Mouse (Mus musculus) macrophage (primary cell): ENCODE results near the gene Slc44a4. TPM values are rescaled to one million over a fixed set of nuclear protein-coding genes. Genes with fewer than 3 reads are reported as not detected.

ENCODE experiments used
- H3K27ac ChIP-seq: fragments of 350-480 bp; formaldehyde crosslinking; 2 replicates; pipeline ENCODE4 v1.9.0; 2021
- H3K36me3 ChIP-seq: fragments of 350-480 bp; formaldehyde crosslinking; 2 replicates; pipeline ENCODE4 v1.9.0; 2021; ENCODE audit errors: inconsistent target
- H3K4me3 ChIP-seq: fragments of 350-480 bp; formaldehyde crosslinking; 2 replicates; pipeline ENCODE4 v1.9.0; 2021; ENCODE audit errors: inconsistent target
- H3K79me2 ChIP-seq: fragments of 350-480 bp; formaldehyde crosslinking; 2 replicates; pipeline ENCODE4 v1.9.0; 2021; ENCODE audit errors: inconsistent target
- WGBS: methylation state at CpG from one replicate; pipeline ENCODE4 v1.1.7; 2026; ENCODE audit warnings: inconsistent platforms; ENCODE audit not compliant: missing documents; 5-methylcytosine and 5-hydroxymethylcytosine counted together
- polyA plus RNA-seq: library from polyadenylated mRNA; stranded (reverse); fragments of 250-400 nt; gene quantifications from 3 replicates; pipeline ENCODE4 v1.2.4, GENCODE M21; 2018; ENCODE audit warnings: inconsistent platforms
- total RNA-seq, 78 experiments: library from RNA; depleted of rRNA; stranded (reverse); fragments of 250-400 nt; gene quantifications; 1 replicate in 9 of 78; 2 replicates in 24 of 78; 3 replicates in 43 of 78; 4 replicates in 2 of 78; pipeline ENCODE4 v1.2.4; 2018; ENCODE audit warnings: inconsistent platforms in 56 of 78

Gene Slc44a4
- not detected for total RNA-seq (2018; cell fraction: chromatin; rRNA removed)
- not detected for total RNA-seq (2018; cell fraction: cytosol; rRNA removed)
- total RNA-seq (2018; cell fraction: nucleus; rRNA removed): not detected
- not detected in 3 replicates for polyA plus RNA-seq

GRCm38 (mm10) chr17:34913930-34914665 is at the start of gene Slc44a4:
TSS of gene Slc44a4 (plus strand) at chr17:34914466.
- no peaks in the 10 kb centered on the region for H3K79me2 ChIP-seq
- H3K36me3 ChIP-seq: peaks cover 39% of the 10 kb centered on the region
- H3K4me3 ChIP-seq: no peak within 1 kb of the TSS
- WGBS: 71% methylated on average over 18 of the region's 18 CpGs
- no peak within 1 kb of the TSS for H3K27ac ChIP-seq

- Histone ChIP-seq H3K79me2 (no peaks in the 10 kb centered on the region; the same call in 1 of the 2 replicates), H3K4me3 (no peak overlapping the region), H3K27ac (no peak overlapping the region), H3K36me3 (no peaks in the 10 kb centered on the region)
- WGBS: 63% methylated on average over 7 of the region's 7 CpGs
Measured at GRCm38 (mm10) chr17:34865981-34866380, 48.3 kb upstream of the Slc44a4 start.

GRCm38 (mm10) chr17:34874321-34874720 is 39.9 kb upstream of the Slc44a4 start:
- Histone ChIP-seq H3K27ac (no peak overlapping the region), H3K4me3 (no peak overlapping the region), H3K79me2 (no peaks in the 10 kb centered on the region), H3K36me3 (no peaks in the 10 kb centered on the region)
- WGBS: 96% methylated on average over 6 of the region's 6 CpGs

- H3K36me3 ChIP-seq: no peaks in the 10 kb centered on the region
Measured at GRCm38 (mm10) chr17:34879336-34879879, 34.9 kb upstream of the Slc44a4 start, which contains the start of gene Zbtb12. TSS of gene Zbtb12 (plus strand) at chr17:34879483.

GRCm38 (mm10) chr17:34881166-34881565 is 33.1 kb upstream of the Slc44a4 start:
- Histone ChIP-seq H3K27ac (no peak overlapping the region), H3K4me3 (no peak overlapping the region), H3K79me2 (no peaks in the 10 kb centered on the region), H3K36me3 (no peaks in the 10 kb centered on the region)

More at GRCm38 (mm10) chr17:34879336-34879879, 34.9 kb upstream of the Slc44a4 start, which contains the start of gene Zbtb12:
- Histone ChIP-seq H3K27ac (0 out of 2 replicates have a peak within 1 kb of the TSS, but pooled peaks have one; percentile 12), H3K79me2 (no peaks in the 10 kb centered on the region), H3K4me3 (no peak within 1 kb of the TSS)
- WGBS: 42% methylated on average over 10 of the region's 11 CpGs

GRCm38 (mm10) chr17:34881683-34882310 is 32.5 kb upstream of the Slc44a4 start, which contains the start of gene Gm20547:
TSS of gene Gm20547 (minus strand) at chr17:34882042.
- peak within 1 kb of the TSS; percentile 19; the same call in 1 of the 2 replicates for H3K27ac ChIP-seq
- H3K79me2 ChIP-seq: no peaks in the 10 kb centered on the region
- 93% methylated on average over 14 of the region's 15 CpGs for whole genome bisulfite sequencing
- no peak within 1 kb of the TSS for H3K4me3 ChIP-seq
- H3K36me3 ChIP-seq: no peaks in the 10 kb centered on the region

GRCm38 (mm10) chr17:34883332-34883731 is 30.9 kb upstream of the Slc44a4 start:
- no peaks in the 10 kb centered on the region for H3K79me2 ChIP-seq
- peak overlapping the region; percentile 19 for H3K27ac ChIP-seq
- no peak overlapping the region for H3K4me3 ChIP-seq
- no peaks in the 10 kb centered on the region for H3K36me3 ChIP-seq
- WGBS: 23% methylated on average over 3 of the region's 3 CpGs

GRCm38 (mm10) chr17:34884704-34885103 is 29.6 kb upstream of the Slc44a4 start:
- WGBS: 95% methylated on average over 6 of the region's 6 CpGs
- Histone ChIP-seq H3K27ac (no peak overlapping the region), H3K4me3 (no peak overlapping the region), H3K36me3 (no peaks in the 10 kb centered on the region), H3K79me2 (no peaks in the 10 kb centered on the region)

- WGBS: 97% methylated on average over 3 of the region's 3 CpGs
- Histone ChIP-seq H3K4me3 (no peak overlapping the region), H3K36me3 (no peaks in the 10 kb centered on the region), H3K79me2 (no peaks in the 10 kb centered on the region), H3K27ac (no peak overlapping the region)
Measured at GRCm38 (mm10) chr17:34885615-34886014, 28.7 kb upstream of the Slc44a4 start.

GRCm38 (mm10) chr17:34887942-34888341 is 26.3 kb upstream of the Slc44a4 start:
- H3K4me3 ChIP-seq: no peak overlapping the region
- H3K27ac ChIP-seq: no peak overlapping the region
- WGBS: 42% methylated on average over 5 of the region's 5 CpGs
- H3K36me3 ChIP-seq: no peaks in the 10 kb centered on the region
- H3K79me2 ChIP-seq: no peaks in the 10 kb centered on the region

GRCm38 (mm10) chr17:34890074-34890743 is 24.1 kb upstream of the Slc44a4 start:
- WGBS: 93% methylated on average over 12 of the region's 12 CpGs
- no peak overlapping the region for H3K4me3 ChIP-seq

GRCm38 (mm10) chr17:34891377-34891776 is 22.9 kb upstream of the Slc44a4 start:
- H3K4me3 ChIP-seq: no peak overlapping the region
- no peaks in the 10 kb centered on the region for H3K79me2 ChIP-seq
- H3K27ac ChIP-seq: no peak overlapping the region
- H3K36me3 ChIP-seq: no peaks in the 10 kb centered on the region
- WGBS: 100% methylated on average over 2 of the region's 2 CpGs

More at GRCm38 (mm10) chr17:34890074-34890743, 24.1 kb upstream of the Slc44a4 start:
- Histone ChIP-seq H3K27ac (no peak overlapping the region), H3K79me2 (no peaks in the 10 kb centered on the region), H3K36me3 (no peaks in the 10 kb centered on the region)

- WGBS: 91% methylated on average over 12 of the region's 12 CpGs
- Histone ChIP-seq H3K79me2 (no peaks in the 10 kb centered on the region), H3K36me3 (no peaks in the 10 kb centered on the region), H3K4me3 (peak overlapping the region; percentile 14; the same call in 1 of the 2 replicates), H3K27ac (peak overlapping the region; percentile 54)
Measured at GRCm38 (mm10) chr17:34893072-34893824, 21.0 kb upstream of the Slc44a4 start.
